Mouse (Mus musculus) heart, postnatal 0 days (tissue): ENCODE results near the gene Daam1.

Experiments used
- CTCF ChIP-seq: IDR thresholded peaks from 2 replicates; pipeline ENCODE4 v1.5.1; 2016; ENCODE audit warnings: antibody characterized with exemption, control low read depth, low read depth
- EP300 ChIP-seq: IDR thresholded peaks from 2 replicates; pipeline ENCODE4 v1.6.1; 2016; ENCODE audit warnings: antibody characterized with exemption, low read depth

DNA sequence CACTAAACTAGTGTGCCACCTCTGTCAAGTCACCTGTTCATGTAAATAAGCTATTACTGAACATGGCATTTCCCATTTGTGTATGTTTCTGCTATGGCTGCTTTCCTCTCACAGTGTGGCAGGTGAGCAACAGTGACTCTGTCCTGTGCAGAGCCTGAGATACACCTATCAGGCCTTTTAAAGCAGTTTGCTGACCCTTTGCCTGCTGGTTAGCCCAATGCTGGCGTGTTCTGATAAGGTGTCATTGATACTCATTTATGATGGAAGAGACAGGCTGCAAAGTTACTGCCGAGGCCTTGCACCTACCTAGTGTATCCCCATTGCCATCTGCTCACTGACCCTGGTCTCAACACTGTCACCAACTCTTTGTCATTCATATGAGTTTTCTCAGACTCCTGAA is 99.0 kb downstream of the Daam1 start:
- TF ChIP-seq CTCF = no peak
- no peak for TF ChIP-seq EP300
